Mouse (Mus musculus) naive thymus-derived CD4-positive, alpha-beta T cell, adult 2 months (primary cell): ENCODE results near the gene Cntnap5c.
"Not testable (repeated sequence)": the region's sequence is repeated elsewhere in the genome, so short reads cannot be mapped to it uniquely, and the experiment has no call there.

ENCODE experiments used
- DNase-seq: peaks from one replicate; pipeline ENCODE4 v3.0.0-alpha.2; 2011; ENCODE audit warnings: low read depth

Cntnap5c gene

GRCm38 (mm10) chr17:57768622-57769610, at the start of gene Cntnap5c:
Gene Cntnap5c, plus strand, starts transcription at chr17:57769570.
- no peak for DNase-seq

- DNase-seq = no peak
Measured at GRCm38 (mm10) chr17:57742119-57742518, 27.3 kb upstream of the Cntnap5c start, which contains the start of gene Gm21834. Gene Gm21834, minus strand, starts transcription at chr17:57742219.

GRCm38 (mm10) chr17:57758033-57758432, 11.3 kb upstream of the Cntnap5c start:
- no peak for DNase-seq

GRCm38 (mm10) chr17:57767306-57767705, 2.1 kb upstream of the Cntnap5c start:
- no peak for DNase-seq

- DNase-seq = no peak
Measured at GRCm38 (mm10) chr17:57770904-57771303, 1.5 kb downstream of the Cntnap5c start.

- no peak for DNase-seq
Measured at GRCm38 (mm10) chr17:57788161-57788799, 18.9 kb downstream of the Cntnap5c start.

- no peak for DNase-seq
Measured at GRCm38 (mm10) chr17:57795408-57795807, 26.0 kb downstream of the Cntnap5c start.

GRCm38 (mm10) chr17:57796668-57797311, 27.4 kb downstream of the Cntnap5c start:
- DNase-seq = no peak

- no peak for DNase-seq
Measured at GRCm38 (mm10) chr17:57799414-57799985, 30.1 kb downstream of the Cntnap5c start.

GRCm38 (mm10) chr17:57801180-57801579, 31.8 kb downstream of the Cntnap5c start:
- no peak for DNase-seq

- no peak for DNase-seq
Measured at GRCm38 (mm10) chr17:57837090-57837971, 68.0 kb downstream of the Cntnap5c start.

GRCm38 (mm10) chr17:57855811-57856210, 86.4 kb downstream of the Cntnap5c start:
- DNase-seq = not testable (repeated sequence)

GRCm38 (mm10) chr17:57865996-57866395, 96.6 kb downstream of the Cntnap5c start:
- DNase-seq = no peak

- DNase-seq = no peak
Measured at GRCm38 (mm10) chr17:57887742-57888389, 118.5 kb downstream of the Cntnap5c start.

- DNase-seq = no peak
Measured at GRCm38 (mm10) chr17:57911770-57912293, 142.5 kb downstream of the Cntnap5c start.

- no peak for DNase-seq
Measured at GRCm38 (mm10) chr17:57984230-57984629, 214.9 kb downstream of the Cntnap5c start.

- DNase-seq = no peak
Measured at GRCm38 (mm10) chr17:57988420-57988819, 219.1 kb downstream of the Cntnap5c start.

- DNase-seq = no peak
Measured at GRCm38 (mm10) chr17:57996461-57996860, 227.1 kb downstream of the Cntnap5c start.

GRCm38 (mm10) chr17:57999080-57999479, 229.7 kb downstream of the Cntnap5c start:
- no peak for DNase-seq

GRCm38 (mm10) chr17:58002845-58003244, 233.5 kb downstream of the Cntnap5c start:
- no peak for DNase-seq
